Mouse (Mus musculus) forebrain, postnatal 0 days (tissue): Measurements from ENCODE around the gene Nav3. TPM values are rescaled to one million over a fixed set of nuclear protein-coding genes. Genes with fewer than 3 reads are reported as not detected.

Experiments used
- ATAC-seq: fragments of 200-750 bp; cut with Nextera tagmentation; 2 replicates; pipeline ENCODE4 v1.8.0; 2017; ENCODE audit warnings: mild to moderate bottlenecking, moderate library complexity
- DNase-seq: peaks from one replicate; pipeline ENCODE4 v3.0.0-alpha.2; 2015
- H3K27ac ChIP-seq: fragments of 300-500 bp; sonication (generic); 2 replicates; pipeline ENCODE4 v1.5.1; 2014; ENCODE audit warnings: low read depth, mild to moderate bottlenecking, antibody characterized with exemption, low read length, moderate library complexity, mixed read lengths
- H3K27me3 ChIP-seq: fragments of 300-500 bp; sonication (generic); 2 replicates; pipeline ENCODE4 v1.6.1; 2014; ENCODE audit warnings: mild to moderate bottlenecking, low read length, mixed read lengths; ENCODE audit not compliant: insufficient read depth
- H3K36me3 ChIP-seq: fragments of 300-500 bp; sonication (generic); 2 replicates; pipeline ENCODE4 v1.6.1; 2014; ENCODE audit warnings: mild to moderate bottlenecking, moderate library complexity; ENCODE audit not compliant: insufficient read depth
- H3K4me1 ChIP-seq: fragments of 300-500 bp; sonication (generic); 2 replicates; pipeline ENCODE4 v1.6.1; 2014; ENCODE audit warnings: antibody characterized with exemption; ENCODE audit not compliant: insufficient read depth
- H3K4me2 ChIP-seq: fragments of 300-500 bp; sonication (generic); 2 replicates; pipeline ENCODE4 v1.6.1; 2014; ENCODE audit warnings: low read depth, mild to moderate bottlenecking, moderate library complexity
- H3K4me3 ChIP-seq: fragments of 300-500 bp; sonication (generic); 2 replicates; pipeline ENCODE4 v1.5.1; 2014; ENCODE audit warnings: low read depth, low read length, mixed read lengths
- H3K9ac ChIP-seq: fragments of 300-500 bp; sonication (generic); 2 replicates; pipeline ENCODE4 v1.6.1; 2014; ENCODE audit warnings: mild to moderate bottlenecking
- H3K9me3 ChIP-seq: fragments of 300-500 bp; sonication (generic); 2 replicates; pipeline ENCODE4 v1.6.1; 2016; ENCODE audit warnings: low read length
- CTCF ChIP-seq: sonication (generic); IDR thresholded peaks from 2 replicates; pipeline ENCODE4 v1.5.1; 2016; ENCODE audit warnings: antibody characterized with exemption, control low read depth, low read depth
- WGBS: fragments of 180-500 bp; shearing (Covaris S2); extraction: QIAGEN DNeasy Blood & Tissue Kit; methylation state at CpG from one replicate; pipeline ENCODE4 v1.1.7; 2014; 5-methylcytosine and 5-hydroxymethylcytosine counted together
- polyA plus RNA-seq: library from polyadenylated mRNA; unstranded; fragments of >200 nt; fragmentation: Nextera tagmentation; extraction: Ambion mirVana; gene quantifications from 2 replicates; pipeline ENCODE4 v1.2.1, GENCODE M21; 2015
- total RNA-seq: library from RNA; depleted of rRNA; stranded (reverse); fragments of >200 nt; gene quantifications from 2 replicates; pipeline ENCODE4 v1.2.3, GENCODE M21; 2014

Nav3 gene
- total and polyA plus RNA-seq, 2 experiments from 2014 or later = 20.1 to 119 TPM

DNA sequence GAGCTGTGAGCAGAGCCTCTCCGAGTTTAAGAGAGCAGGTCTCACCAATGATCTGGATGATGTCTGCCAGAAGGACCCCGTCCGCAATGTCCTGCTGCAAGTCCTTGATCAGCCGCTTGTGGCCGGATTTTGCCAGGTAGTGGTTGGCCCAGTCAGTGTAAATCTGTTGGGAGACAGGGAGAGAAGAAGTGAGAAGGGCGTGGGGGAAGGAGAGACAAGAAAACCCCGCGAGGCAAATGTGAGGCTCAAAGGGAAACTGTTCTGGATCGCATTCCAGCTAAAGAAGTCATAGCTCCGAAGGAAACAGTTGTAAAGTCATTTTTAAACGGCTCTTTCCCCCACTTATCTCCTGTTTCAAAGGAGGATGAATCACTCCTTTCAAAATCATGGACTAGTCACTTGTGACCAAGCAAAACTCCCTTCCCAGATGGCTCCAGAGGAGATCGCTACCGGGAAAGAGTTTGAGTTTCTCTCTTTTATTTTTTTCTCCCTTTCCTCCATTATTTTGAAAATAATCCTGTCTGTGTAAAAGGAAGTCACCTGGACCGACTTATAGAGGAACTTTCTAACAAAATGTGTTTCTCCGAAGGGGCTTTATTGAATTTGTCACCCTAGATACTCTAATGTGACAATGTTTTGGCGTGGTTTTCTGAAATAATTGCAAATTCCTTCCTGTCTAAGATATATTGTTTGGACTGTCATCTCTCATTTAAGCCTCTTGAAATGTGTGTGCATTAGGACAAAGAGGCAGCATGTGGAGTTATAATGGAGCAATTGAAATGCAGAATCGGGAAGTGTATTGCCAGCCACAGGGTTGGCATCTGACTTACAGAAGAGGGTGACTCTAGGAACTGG lies 552.1 kb downstream of the Nav3 start:
- Histone ChIP-seq H3K27ac (no peak overlapping the region), H3K27me3 (no peaks in the 10 kb centered on the region), H3K4me1 (no peaks in the 10 kb centered on the region), H3K36me3 (no peaks in the 10 kb centered on the region), H3K4me2 (no peak overlapping the region), H3K4me3 (no peak overlapping the region), H3K9ac (no peak overlapping the region), H3K9me3 (no peaks in the 10 kb centered on the region)
- DNase-seq = no peak
- no peak for TF ChIP-seq CTCF
- no peak for ATAC-seq
- WGBS = 65% methylated on average over 17 of the region's 17 CpGs

DNA sequence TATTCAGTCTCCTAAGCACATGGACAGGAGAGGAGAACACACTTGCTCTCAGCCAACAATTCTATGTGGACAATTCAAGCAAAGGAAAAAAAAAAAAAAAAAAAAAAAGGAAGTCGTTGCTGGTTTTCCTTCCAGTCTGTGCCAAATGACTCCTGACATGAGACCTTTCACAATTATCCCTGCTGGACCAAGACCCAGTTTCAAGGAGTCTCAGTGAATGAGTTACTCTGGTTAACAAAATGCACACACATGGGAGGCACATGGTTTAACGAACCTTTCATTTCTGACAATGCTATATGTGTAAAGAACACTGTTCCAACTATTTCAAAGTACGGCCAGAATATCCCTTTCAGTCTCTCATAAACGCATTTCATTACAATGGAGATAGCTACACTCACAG lies 552.8 kb downstream of the Nav3 start:
- no peak overlapping the region for H3K27ac ChIP-seq
- no peak for TF ChIP-seq CTCF
- ATAC-seq = no peak
- no peak overlapping the region for H3K4me3 ChIP-seq
- H3K27me3 ChIP-seq = no peaks in the 10 kb centered on the region
- H3K36me3 ChIP-seq = no peaks in the 10 kb centered on the region
- no peaks in the 10 kb centered on the region for H3K9me3 ChIP-seq
- no peak for DNase-seq
- no peak overlapping the region for H3K4me2 ChIP-seq
- H3K9ac ChIP-seq = no peak overlapping the region
- 60% methylated on average over 4 of the region's 4 CpGs for WGBS
- no peaks in the 10 kb centered on the region for H3K4me1 ChIP-seq

DNA sequence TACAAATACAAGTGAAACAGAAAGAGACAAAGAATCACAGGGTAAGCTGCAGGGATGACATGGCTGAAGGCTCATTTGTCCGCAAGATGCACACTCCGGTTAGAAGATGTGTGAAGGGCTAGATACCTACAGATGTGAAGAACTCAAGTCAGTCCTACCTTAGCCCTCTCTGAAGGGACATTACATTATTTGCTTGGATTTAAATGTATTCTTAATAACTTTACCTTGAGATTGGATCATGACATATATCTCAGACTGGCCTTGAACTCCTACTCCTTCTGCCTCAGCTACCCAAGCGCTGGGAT lies 566.9 kb downstream of the Nav3 start:
- WGBS = 84% methylated on average over 3 of the region's 3 CpGs
- TF ChIP-seq CTCF = no peak
- Histone ChIP-seq H3K36me3 (no peaks in the 10 kb centered on the region), H3K9me3 (no peaks in the 10 kb centered on the region), H3K27me3 (no peaks in the 10 kb centered on the region), H3K4me3 (no peak overlapping the region), H3K27ac (no peak overlapping the region), H3K4me2 (no peak overlapping the region), H3K9ac (no peak overlapping the region), H3K4me1 (no peaks in the 10 kb centered on the region)
- DNase-seq (no peak), ATAC-seq (no peak)

DNA sequence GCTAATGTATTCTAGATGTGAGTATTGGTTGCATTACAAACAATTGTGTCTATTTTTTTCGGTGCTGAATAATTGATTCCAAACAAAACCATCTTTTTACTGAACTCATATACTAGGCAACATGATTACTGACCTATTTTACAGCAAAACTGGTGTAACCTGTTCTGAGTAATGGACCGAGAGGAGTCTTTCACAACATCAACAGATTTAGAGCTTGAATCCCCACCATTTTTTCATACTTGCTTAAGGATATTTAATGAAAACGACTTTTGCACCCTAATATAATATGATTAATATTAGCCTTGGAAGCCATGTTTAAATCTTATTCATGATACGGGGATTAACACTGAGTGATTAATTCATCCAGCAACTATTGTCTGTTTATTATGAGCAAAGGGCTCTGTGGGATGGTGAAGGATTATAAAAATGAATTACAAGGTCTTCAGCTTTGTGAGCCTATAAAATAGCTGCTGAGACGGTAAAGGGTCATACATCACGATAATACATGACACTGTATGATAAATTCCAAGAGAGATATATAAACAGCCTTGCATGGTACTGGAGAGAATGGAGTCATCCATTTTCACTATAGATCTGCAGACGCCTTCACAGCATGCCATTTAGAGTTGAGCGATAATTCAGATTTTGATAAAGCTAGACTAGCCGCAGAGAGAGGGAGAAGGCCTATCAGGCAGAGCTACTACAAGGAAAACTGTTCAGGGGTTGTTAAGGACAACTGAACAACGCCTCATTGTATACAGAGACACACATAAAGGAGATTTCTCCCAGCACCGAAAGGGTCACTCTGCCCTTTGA lies 567.4 kb downstream of the Nav3 start:
- no peak for TF ChIP-seq CTCF
- H3K9me3 ChIP-seq = no peaks in the 10 kb centered on the region
- no peak overlapping the region for H3K27ac ChIP-seq
- H3K4me1 ChIP-seq = no peaks in the 10 kb centered on the region
- no peak overlapping the region for H3K9ac ChIP-seq
- H3K4me3 ChIP-seq = no peak overlapping the region
- DNase-seq = no peak
- no peaks in the 10 kb centered on the region for H3K36me3 ChIP-seq
- no peak overlapping the region for H3K4me2 ChIP-seq
- no peak for ATAC-seq
- no peaks in the 10 kb centered on the region for H3K27me3 ChIP-seq
- 77% methylated on average over 11 of the region's 11 CpGs for WGBS

DNA sequence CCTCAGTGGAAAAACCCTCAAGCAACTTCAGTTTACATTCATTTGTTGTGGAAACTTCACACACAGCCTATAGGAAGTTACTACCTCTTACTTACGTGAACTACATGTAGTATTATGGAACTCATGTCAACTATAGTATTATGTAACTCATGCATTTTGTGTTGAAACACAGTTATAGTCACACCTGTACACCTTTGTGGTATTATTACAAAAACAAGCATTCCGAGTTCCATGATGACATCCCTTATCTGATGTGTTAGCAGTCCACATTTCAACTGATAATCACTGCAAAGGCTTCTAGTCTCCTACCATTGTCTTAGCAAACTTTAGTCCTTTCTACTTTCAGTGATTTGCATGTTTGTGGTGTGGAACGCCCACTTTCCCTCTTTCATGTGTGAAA lies 568.8 kb downstream of the Nav3 start:
- no peaks in the 10 kb centered on the region for H3K9me3 ChIP-seq
- DNase-seq = no peak
- no peak for TF ChIP-seq CTCF
- H3K9ac ChIP-seq = no peak overlapping the region
- H3K4me3 ChIP-seq = no peak overlapping the region
- WGBS = 87% methylated on average over 3 of the region's 3 CpGs
- no peak overlapping the region for H3K4me2 ChIP-seq
- no peaks in the 10 kb centered on the region for H3K36me3 ChIP-seq
- H3K27ac ChIP-seq = no peak overlapping the region
- no peaks in the 10 kb centered on the region for H3K27me3 ChIP-seq
- no peak for ATAC-seq
- H3K4me1 ChIP-seq = no peaks in the 10 kb centered on the region

DNA sequence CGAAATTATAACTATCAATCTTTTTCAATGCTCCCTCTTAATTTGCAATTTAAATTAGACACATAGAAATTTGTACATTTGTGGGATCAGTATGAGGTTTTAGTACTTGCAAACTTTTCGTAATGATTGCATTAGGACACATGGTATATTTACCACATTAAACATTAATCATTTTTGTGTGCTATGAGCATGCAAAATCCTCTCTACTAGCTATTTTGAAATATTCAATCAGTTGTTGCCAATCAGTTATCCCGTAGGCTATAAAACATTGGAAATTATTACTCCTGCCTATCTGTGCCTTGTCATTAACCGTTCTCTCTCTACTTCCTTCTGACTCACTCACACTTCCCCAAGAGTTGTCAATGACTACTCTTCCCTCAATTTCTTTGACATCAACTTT lies 579.9 kb downstream of the Nav3 start:
- Histone ChIP-seq H3K27ac (no peak overlapping the region), H3K27me3 (no peaks in the 10 kb centered on the region), H3K9ac (no peak overlapping the region), H3K9me3 (no peaks in the 10 kb centered on the region), H3K4me3 (no peak overlapping the region), H3K4me1 (no peaks in the 10 kb centered on the region), H3K4me2 (no peak overlapping the region), H3K36me3 (no peaks in the 10 kb centered on the region)
- DNase-seq (no peak), ATAC-seq (no peak)
- 79% methylated on average over 4 of the region's 4 CpGs for WGBS
- TF ChIP-seq CTCF = no peak

DNA sequence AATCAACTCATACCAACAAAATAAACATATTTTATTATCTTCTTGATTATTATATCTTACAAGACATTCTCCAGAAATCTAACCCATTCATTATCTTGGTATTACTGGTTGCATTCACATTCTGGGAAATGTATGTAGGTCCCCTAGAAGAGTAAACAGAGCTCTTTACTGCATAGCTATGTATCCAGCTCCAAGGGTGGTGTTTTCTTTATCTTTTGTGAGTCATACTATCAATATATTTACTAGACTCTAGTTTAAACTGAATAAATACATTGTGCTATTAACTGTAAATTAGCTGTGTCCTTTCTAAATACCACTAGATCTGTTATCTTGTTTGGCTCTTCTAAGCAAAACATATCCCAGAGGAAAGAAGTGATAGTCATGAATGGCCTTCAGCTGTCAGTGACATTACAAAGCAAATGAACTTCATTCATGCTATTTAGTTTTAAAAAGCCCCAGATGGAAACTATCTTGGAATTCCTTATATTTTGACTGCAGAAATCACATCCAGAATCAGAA lies 580.6 kb downstream of the Nav3 start:
- Histone ChIP-seq H3K36me3 (no peaks in the 10 kb centered on the region), H3K27me3 (no peaks in the 10 kb centered on the region), H3K27ac (no peak overlapping the region), H3K4me2 (no peak overlapping the region), H3K9me3 (no peaks in the 10 kb centered on the region), H3K4me1 (no peaks in the 10 kb centered on the region), H3K4me3 (no peak overlapping the region), H3K9ac (no peak overlapping the region)
- DNase-seq (no peak), ATAC-seq (no peak)
- TF ChIP-seq CTCF = no peak
